Mouse (Mus musculus): ENCODE data around the gene Dqx1. TPM values are rescaled to one million over a fixed set of nuclear protein-coding genes. Genes with fewer than 3 reads are reported as not detected.

Gene Dqx1
- polyA plus RNA-seq, 1 experiment = 0.92 TPM

GRCm38 (mm10) chr6:83107566-83108400 is 50.1 kb downstream of the Dqx1 start:
- peak overlapping the region; percentile 79 for H3K4me3 ChIP-seq (replicated peaks; ENCODE audit: insufficient read depth, low read depth, low read length)
- 24% methylated on average over 13 of the region's 13 CpGs for WGBS
- peaks cover 15% of the 10 kb centered on the region for H3K4me1 ChIP-seq (ENCODE audit: control insufficient read depth, insufficient read depth, low read length)
- H3K27ac ChIP-seq (ENCODE audit: insufficient read depth, low read length) = peak overlapping the region; percentile 83; the same call in 1 of the 2 replicates
- no peak for TF ChIP-seq POLR2A (IDR thresholded peaks at IDR 0.05; ENCODE audit: borderline replicate concordance, insufficient read depth, low read length)
- peak; percentile 70 for TF ChIP-seq CTCF (IDR thresholded peaks at IDR 0.05; ENCODE audit: borderline replicate concordance, insufficient read depth, low read depth, low read length)
- peak; percentile 62 to 72 for DNase-seq
- no peaks in the 10 kb centered on the region for H3K27me3 ChIP-seq (ENCODE audit: control insufficient read depth, insufficient read depth, low read length)

- peak; percentile 84 to 89 for DNase-seq
- H3K4me3 ChIP-seq (replicated peaks; ENCODE audit: insufficient read depth, low read depth, low read length) = peak within 1 kb of the TSS; percentile 79
- peaks cover 6% of the 10 kb centered on the region; the same call in 1 of the 2 replicates for H3K4me1 ChIP-seq (ENCODE audit: control insufficient read depth, insufficient read depth, low read length)
- WGBS = under 1% methylated on average over 76 of the region's 76 CpGs
- peak within 1 kb of the TSS; percentile 83 for H3K27ac ChIP-seq (ENCODE audit: insufficient read depth, low read length)
- H3K27me3 ChIP-seq (ENCODE audit: control insufficient read depth, insufficient read depth, low read length) = no peaks in the 10 kb centered on the region
- no peak; the same call in 1 of the 2 replicates for TF ChIP-seq CTCF (IDR thresholded peaks at IDR 0.05; ENCODE audit: borderline replicate concordance, insufficient read depth, low read depth, low read length)
- TF ChIP-seq POLR2A (IDR thresholded peaks at IDR 0.05; ENCODE audit: borderline replicate concordance, insufficient read depth, low read length) = peak; percentile 94
Measured at GRCm38 (mm10) chr6:83108762-83109668, 51.4 kb downstream of the Dqx1 start, which contains the start of gene Mrpl53. TSS of gene Mrpl53 (plus strand) at chr6:83109040.

GRCm38 (mm10) chr6:83111510-83112136 is 54.0 kb downstream of the Dqx1 start:
- no peak for TF ChIP-seq CTCF (IDR thresholded peaks at IDR 0.05; ENCODE audit: borderline replicate concordance, insufficient read depth, low read depth, low read length)
- TF ChIP-seq POLR2A (IDR thresholded peaks at IDR 0.05; ENCODE audit: borderline replicate concordance, insufficient read depth, low read length) = no peak
- no peak overlapping the region for H3K27ac ChIP-seq (ENCODE audit: insufficient read depth, low read length)
- no peak overlapping the region for H3K4me3 ChIP-seq (replicated peaks; ENCODE audit: insufficient read depth, low read depth, low read length)
- no peaks in the 10 kb centered on the region for H3K27me3 ChIP-seq (ENCODE audit: control insufficient read depth, insufficient read depth, low read length)
- no peak for DNase-seq
- peaks cover 15% of the 10 kb centered on the region for H3K4me1 ChIP-seq (ENCODE audit: control insufficient read depth, insufficient read depth, low read length)
- WGBS = 89% methylated on average over 4 of the region's 4 CpGs

- TF ChIP-seq CTCF (IDR thresholded peaks at IDR 0.05; ENCODE audit: borderline replicate concordance, insufficient read depth, low read depth, low read length) (peak; percentile 27; the same call in 1 of the 2 replicates), POLR2A (IDR thresholded peaks at IDR 0.05; ENCODE audit: borderline replicate concordance, insufficient read depth, low read length) (peak; percentile 94)
- H3K27ac ChIP-seq (ENCODE audit: insufficient read depth, low read length) = peak within 1 kb of the TSS; percentile 60
- H3K27me3 ChIP-seq (ENCODE audit: control insufficient read depth, insufficient read depth, low read length) = no peaks in the 10 kb centered on the region
- DNase-seq = peak; percentile 93
- H3K4me3 ChIP-seq (replicated peaks; ENCODE audit: insufficient read depth, low read depth, low read length) = peak within 1 kb of the TSS; percentile 98
- H3K4me1 ChIP-seq (ENCODE audit: control insufficient read depth, insufficient read depth, low read length) = peaks cover 14% of the 10 kb centered on the region
- 2% methylated on average over 56 of the region's 58 CpGs for WGBS
Measured at GRCm38 (mm10) chr6:83115011-83115671, 57.5 kb downstream of the Dqx1 start, which contains the start of gene Mogs. TSS of gene Mogs (plus strand) at chr6:83115496.

- H3K4me3 ChIP-seq (replicated peaks; ENCODE audit: insufficient read depth, low read depth, low read length) = peak overlapping the region; percentile 98
- peaks cover 15% of the 10 kb centered on the region for H3K4me1 ChIP-seq (ENCODE audit: control insufficient read depth, insufficient read depth, low read length)
- DNase-seq = peak in 1 of 2 experiments; percentile 38
- no peaks in the 10 kb centered on the region for H3K27me3 ChIP-seq (ENCODE audit: control insufficient read depth, insufficient read depth, low read length)
- no peak for TF ChIP-seq POLR2A (IDR thresholded peaks at IDR 0.05; ENCODE audit: borderline replicate concordance, insufficient read depth, low read length)
- TF ChIP-seq CTCF (IDR thresholded peaks at IDR 0.05; ENCODE audit: borderline replicate concordance, insufficient read depth, low read depth, low read length) = no peak
- under 1% methylated on average over 48 of the region's 48 CpGs for WGBS
- no peak overlapping the region for H3K27ac ChIP-seq (ENCODE audit: insufficient read depth, low read length)
Measured at GRCm38 (mm10) chr6:83115682-83116372, 58.2 kb downstream of the Dqx1 start.

GRCm38 (mm10) chr6:83116373-83117164 is 58.9 kb downstream of the Dqx1 start:
- Histone ChIP-seq H3K27me3 (ENCODE audit: control insufficient read depth, insufficient read depth, low read length) (no peaks in the 10 kb centered on the region), H3K4me1 (ENCODE audit: control insufficient read depth, insufficient read depth, low read length) (peaks cover 15% of the 10 kb centered on the region), H3K27ac (ENCODE audit: insufficient read depth, low read length) (no peak overlapping the region), H3K4me3 (replicated peaks; ENCODE audit: insufficient read depth, low read depth, low read length) (peak overlapping the region; percentile 98)
- TF ChIP-seq CTCF (IDR thresholded peaks at IDR 0.05; ENCODE audit: borderline replicate concordance, insufficient read depth, low read depth, low read length) = no peak
- DNase-seq = peak in 1 of 2 experiments; percentile 19
- 49% methylated on average over 11 of the region's 11 CpGs for WGBS

Other genes with a start within 250 kb of the Dqx1 start
- gene Sema4f, start 118.1 kb upstream of the Dqx1 start, polyA plus RNA-seq (2012; rRNA removed) = 44.7 and 52.5 TPM in 2 replicates
- 0.11 and 0.21 TPM in 2 replicates for gene M1ap, start 110.9 kb upstream of the Dqx1 start, polyA plus RNA-seq (2012; rRNA removed)
- 1.7 and 2.1 TPM in 2 replicates for gene Dok1, start 24.4 kb upstream of the Dqx1 start, polyA plus RNA-seq (2012; rRNA removed)
- 3.5 and 3.8 TPM in 2 replicates for gene Loxl3, start 23.7 kb upstream of the Dqx1 start, polyA plus RNA-seq (2012; rRNA removed)
- gene Aup1, start 3.3 kb upstream of the Dqx1 start, polyA plus RNA-seq (2012; rRNA removed) = 271 and 276 TPM in 2 replicates
- 57.6 and 58.2 TPM in 2 replicates for gene Htra2, start 2.6 kb upstream of the Dqx1 start, polyA plus RNA-seq (2012; rRNA removed)
- not detected in 2 replicates for gene Tlx2, start 12.4 kb downstream of the Dqx1 start, polyA plus RNA-seq (2012; rRNA removed)
- 57.5 and 61.6 TPM in 2 replicates for gene Pcgf1, start 20.0 kb downstream of the Dqx1 start, polyA plus RNA-seq (2012; rRNA removed)
- gene Lbx2, start 28.5 kb downstream of the Dqx1 start, polyA plus RNA-seq (2012; rRNA removed) = 0.28 TPM in 1 of 2 replicates, not detected in the other
- gene Ccdc142, start 43.8 kb downstream of the Dqx1 start, polyA plus RNA-seq (2012; rRNA removed) = 9.1 and 12.4 TPM in 2 replicates
- 9.9 TPM in 2 replicates for gene Gm42688, start 43.8 kb downstream of the Dqx1 start, polyA plus RNA-seq (2012; rRNA removed)
- 109 and 114 TPM in 2 replicates for gene Mrpl53, start 51.2 kb downstream of the Dqx1 start, polyA plus RNA-seq (2012; rRNA removed)
- 31.7 and 33.5 TPM in 2 replicates for gene Mogs, start 57.7 kb downstream of the Dqx1 start, polyA plus RNA-seq (2012; rRNA removed)
- gene Wbp1, start 63.7 kb downstream of the Dqx1 start, polyA plus RNA-seq (2012; rRNA removed) = 88.2 and 93.1 TPM in 2 replicates
- gene Ino80b, start 67.6 kb downstream of the Dqx1 start, polyA plus RNA-seq (2012; rRNA removed) = 25.1 and 25.3 TPM in 2 replicates
- 88.8 and 97.2 TPM in 2 replicates for gene Rtkn, start 77.6 kb downstream of the Dqx1 start, polyA plus RNA-seq (2012; rRNA removed)
- 22.7 and 29.1 TPM in 2 replicates for gene Wdr54, start 98.6 kb downstream of the Dqx1 start, polyA plus RNA-seq (2012; rRNA removed)
- gene 1700003E16Rik, start 98.6 kb downstream of the Dqx1 start, polyA plus RNA-seq (2012; rRNA removed) = 6.6 and 8.1 TPM in 2 replicates
- gene Dctn1, start 108.1 kb downstream of the Dqx1 start, polyA plus RNA-seq (2012; rRNA removed) = 394 and 406 TPM in 2 replicates
- 2.8 and 5.8 TPM in 2 replicates for gene Slc4a5, start 162.0 kb downstream of the Dqx1 start, polyA plus RNA-seq (2012; rRNA removed)

All from cerebellum, adult 2 months (tissue).